Mouse (Mus musculus) heart, adult 18-20 months (tissue): ENCODE results near the gene Tnfrsf4. TPM values are rescaled to one million over a fixed set of nuclear protein-coding genes. Genes with fewer than 3 reads are reported as not detected.

ENCODE experiments used
- microRNA-seq, 2 experiments: library from miRNA; unstranded; fragments of <30 nt; microRNA quantifications; one replicate each; pipeline ENCODE4 v1.2.0; 2022
- total RNA-seq, 2 experiments: library from RNA; stranded (reverse); gene quantifications; 2 replicates each; pipeline ENCODE4 v1.2.3; 2021

The Tnfrsf4 gene
- total RNA-seq, 2 experiments from 2014 or later = 0.25 to 1.0 TPM

Small RNA genes within 50 kb of the gene (microRNA-seq; reads per million reads assigned to microRNA genes)
- 8.1 to 21.6 reads per million in 2 experiments for gene Mir200a
- gene Mir200b = 30.8 to 54.6 reads per million in 2 experiments
- 17.3 to 57.7 reads per million in 2 experiments for gene Mir429

Other genes starting within 250 kb of the Tnfrsf4 start
- gene Vwa1, start 239.1 kb upstream of the Tnfrsf4 start, total RNA-seq = 10 to 100 TPM in 1 of 2 experiments, 1 to 10 TPM in 1; 7.1 to 14.6 TPM
- under 1 TPM; 0.42 to 0.85 TPM for gene Tmem88b, start 228.0 kb upstream of the Tnfrsf4 start, total RNA-seq
- not detected for gene Ankrd65, start 223.4 kb upstream of the Tnfrsf4 start, total RNA-seq
- gene Mrpl20, start 211.0 kb upstream of the Tnfrsf4 start, total RNA-seq = 10 to 100 TPM; 76.7 to 79.8 TPM
- 10 to 100 TPM; 17.9 to 25.7 TPM for gene Ccnl2, start 201.4 kb upstream of the Tnfrsf4 start, total RNA-seq
- gene Aurkaip1, start 182.6 kb upstream of the Tnfrsf4 start, total RNA-seq = 100 to 1,000 TPM; 106 to 108 TPM
- gene Mxra8, start 174.2 kb upstream of the Tnfrsf4 start, total RNA-seq = 10 to 100 TPM; 22.0 to 26.6 TPM
- gene Dvl1, start 166.4 kb upstream of the Tnfrsf4 start, total RNA-seq = 10 to 100 TPM; 45.0 to 51.5 TPM
- under 1 TPM; 0.22 to 0.23 TPM for gene Tas1r3, start 150.5 kb upstream of the Tnfrsf4 start, total RNA-seq
- gene Cptp, start 144.4 kb upstream of the Tnfrsf4 start, total RNA-seq = 1 to 10 TPM; 6.2 to 8.0 TPM
- 10 to 100 TPM; 14.7 to 14.9 TPM for gene Ints11, start 144.3 kb upstream of the Tnfrsf4 start, total RNA-seq
- 10 to 100 TPM; 10.4 to 12.8 TPM for gene Pusl1, start 122.1 kb upstream of the Tnfrsf4 start, total RNA-seq
- gene Acap3, start 122.0 kb upstream of the Tnfrsf4 start, total RNA-seq = 1 to 10 TPM; 8.6 to 8.8 TPM
- 10 to 100 TPM; 53.0 to 55.9 TPM for gene Ube2j2, start 70.0 kb upstream of the Tnfrsf4 start, total RNA-seq
- 10 to 100 TPM; 17.0 to 22.4 TPM for gene C1qtnf12, start 51.5 kb upstream of the Tnfrsf4 start, total RNA-seq
- 1 to 10 TPM; 2.7 to 3.1 TPM for gene B3galt6, start 21.2 kb upstream of the Tnfrsf4 start, total RNA-seq
- gene Sdf4, start 21.0 kb upstream of the Tnfrsf4 start, total RNA-seq = 10 to 100 TPM; 82.1 to 89.0 TPM
- gene Tnfrsf18, start 12.3 kb downstream of the Tnfrsf4 start, total RNA-seq = under 1 TPM; 0.45 to 0.49 TPM
- under 1 TPM in 1 of 2 experiments, not detected in 1; 0.33 TPM for gene Ttll10, start 45.6 kb downstream of the Tnfrsf4 start, total RNA-seq
- 1 to 10 TPM; 2.0 to 3.0 TPM for gene 9430015G10Rik, start 96.1 kb downstream of the Tnfrsf4 start, total RNA-seq
- under 1 TPM; 0.07 to 0.15 TPM for gene Rnf223, start 116.7 kb downstream of the Tnfrsf4 start, total RNA-seq
- gene Agrn, start 183.6 kb downstream of the Tnfrsf4 start, total RNA-seq = 10 to 100 TPM; 22.6 to 24.7 TPM
- 1 to 10 TPM; 2.3 to 3.1 TPM for gene Isg15, start 187.0 kb downstream of the Tnfrsf4 start, total RNA-seq
- gene AW011738, start 189.5 kb downstream of the Tnfrsf4 start, total RNA-seq = 10 to 100 TPM in 1 of 2 experiments, 1 to 10 TPM in 1; 9.5 to 11.6 TPM
- 100 to 1,000 TPM; 265 to 319 TPM for gene Perm1, start 202.0 kb downstream of the Tnfrsf4 start, total RNA-seq
- gene Plekhn1, start 221.0 kb downstream of the Tnfrsf4 start, total RNA-seq = 10 to 100 TPM; 10.1 to 11.0 TPM
- gene Noc2l, start 222.2 kb downstream of the Tnfrsf4 start, total RNA-seq = 10 to 100 TPM; 22.9 to 27.0 TPM
- gene Samd11, start 241.8 kb downstream of the Tnfrsf4 start, total RNA-seq = not detected